Mouse (Mus musculus) gastrocnemius, adult 8-10 months (tissue): ENCODE data around the gene 1700018B08Rik. TPM values are rescaled to one million over a fixed set of nuclear protein-coding genes. Genes with fewer than 3 reads are reported as not detected.

Experiments
- DNase-seq, 2 experiments: peaks; one replicate each; pipeline ENCODE4 v3.0.0; 2022; ENCODE audit warnings: low spot score in 2 of 2
- total RNA-seq, 4 experiments: library from RNA; stranded (reverse); gene quantifications; 2 replicates each; pipeline ENCODE4 v1.2.4; 2022

Gene 1700018B08Rik
- total RNA-seq, 4 experiments from 2014 or later, result not detected

DNA sequence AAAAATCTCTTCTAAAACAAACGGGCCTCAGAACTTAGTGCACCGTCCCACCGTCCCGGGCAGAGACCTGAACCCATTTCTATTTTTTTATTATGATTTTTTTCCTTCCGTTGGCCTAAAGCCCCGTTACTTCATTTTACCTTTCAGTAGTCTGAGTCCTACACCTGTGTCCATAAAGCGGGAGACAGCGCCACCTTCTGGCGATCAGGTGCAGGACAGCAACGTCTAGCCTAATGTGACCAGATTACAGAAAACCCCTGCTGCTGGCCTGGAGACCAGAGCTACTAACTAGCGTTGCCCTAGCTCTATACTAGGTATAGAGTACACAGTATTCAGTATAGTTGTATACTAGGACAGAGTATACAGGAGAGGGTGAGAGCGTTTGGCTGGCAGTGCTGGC lies 30.7 kb downstream of the 1700018B08Rik start:
- peak; percentile 21 to 40 for DNase-seq

- DNase-seq, result no peak
These were observed 32.4 kb downstream of the 1700018B08Rik start for GRCm38 (mm10) chr8:121511751-121512150.

DNA sequence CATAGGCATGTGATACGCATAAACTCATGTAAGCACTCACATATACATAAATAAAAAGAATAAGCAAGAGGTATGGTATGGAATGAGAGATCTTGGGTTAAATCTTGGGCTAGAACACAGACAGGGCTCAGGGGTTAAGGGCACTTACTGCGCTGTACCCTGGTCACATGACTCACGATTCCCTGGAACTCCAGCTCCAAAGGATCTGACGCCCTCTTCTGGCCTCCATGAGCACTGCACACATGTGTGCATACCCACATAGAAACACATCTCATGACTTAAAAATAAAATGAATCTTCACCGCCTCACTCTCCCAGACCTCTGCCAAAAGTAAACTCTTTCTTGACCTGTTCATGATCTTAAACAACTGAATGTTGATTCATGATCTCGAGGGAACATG lies 46.5 kb downstream of the 1700018B08Rik start:
- DNase-seq, result no peak

DNA sequence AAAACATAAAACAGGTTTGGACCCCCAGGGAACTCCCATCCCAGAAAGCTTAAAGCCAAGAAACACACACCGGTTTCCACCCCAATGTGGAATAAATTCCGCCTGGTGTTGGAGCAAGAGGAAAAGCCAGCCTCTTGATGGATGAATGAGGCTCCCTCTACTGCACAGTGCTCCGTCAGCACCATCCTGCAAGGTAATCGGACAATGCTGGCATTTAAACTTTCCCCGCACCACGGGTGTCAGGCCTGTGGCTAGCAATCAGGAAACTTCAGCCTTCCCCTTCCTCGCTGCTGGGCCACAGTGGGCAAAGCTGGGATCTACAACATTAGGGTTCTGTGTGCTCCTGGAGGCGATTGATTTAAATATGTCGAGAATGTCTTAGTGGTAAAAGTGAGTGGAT lies 52.5 kb downstream of the 1700018B08Rik start:
- no peak for DNase-seq

GRCm38 (mm10) chr8:121484072-121484782 lies 59.9 kb downstream of the 1700018B08Rik start:
- no peak for DNase-seq

Other genes starting within 250 kb of the 1700018B08Rik start
- gene Fbxo31, start 34.5 kb upstream of the 1700018B08Rik start, total RNA-seq, result 100 to 1,000 TPM; 141 to 254 (median 161) TPM
- 100 to 1,000 TPM; 163 to 207 (median 201) TPM for gene Map1lc3b, start 46.0 kb upstream of the 1700018B08Rik start, total RNA-seq
- 10 to 100 TPM; 14.2 to 19.2 (median 15.7) TPM for gene Zcchc14, start 108.6 kb upstream of the 1700018B08Rik start, total RNA-seq
- not detected for gene Jph3, start 185.3 kb upstream of the 1700018B08Rik start, total RNA-seq